Mouse (Mus musculus): Measurements from ENCODE around the gene Crat.

GRCm38 (mm10) chr2:30365281-30366069 is 50.1 kb downstream of the Crat start:
- TF ChIP-seq FLI1 (IDR thresholded peaks at IDR 0.05; ENCODE audit: low read length) (no peak), GATA1 (IDR thresholded peaks at IDR 0.05; ENCODE audit: borderline replicate concordance, low read length) (no peak)
